ENCODE assay signal across 10 mouse cellular contexts in genomic region chr2:121583468-121584116, GRCm38 (mm10).
DNase-seq lines count a peak whose midpoint lies in the region; ATAC-seq and TF ChIP-seq lines count a peak whose summit lies in the region.
"Had no signal": no experiment of that assay in that cellular context is flagged by ENCODE, and none has a peak within 500 bp of the region (broad histone marks: within the 10 kb centered on the region; RNA-seq: fewer than 3 reads in every experiment).

No protein-coding gene starts in this region.

- DNase-seq in kidney, adult 2 months, result peak; percentile 47
- peak; percentile 70 for DNase-seq in brain, adult 2 months (ENCODE audit: low read depth, low spot score)
- DNase-seq in heart, postnatal 0 days (ENCODE audit: low spot score), result peak; percentile 62
- DNase-seq in midbrain, embryonic 11.5 days (ENCODE audit: low spot score, missing footprints), result no peak
- no peak for DNase-seq in thymus, postnatal 14 days
- no peak for DNase-seq in spleen, postnatal 4 days (ENCODE audit: low spot score in 2 of 2)
- no peak for DNase-seq in right cerebral cortex, postnatal 25 days

- no peaks in the 10 kb centered on the region for H3K27me3 ChIP-seq in kidney, adult 2 months (replicated peaks; ENCODE audit: control insufficient read depth, insufficient read depth, low read length)
- H3K27me3 ChIP-seq in kidney, embryonic 15.5 days, result no peaks in the 10 kb centered on the region
- H3K27me3 ChIP-seq in heart, postnatal 0 days (ENCODE audit: control insufficient read depth, insufficient read depth, low read length), result no peaks in the 10 kb centered on the region
- H3K27me3 ChIP-seq in midbrain, embryonic 11.5 days (ENCODE audit: control insufficient read depth, insufficient read depth, low read length), result no peaks in the 10 kb centered on the region
- H3K27me3 ChIP-seq: limb, embryonic 12.5 days had no signal

- no peak for ATAC-seq in kidney, embryonic 15.5 days (replicated peaks; ENCODE audit: low FRiP score)
- ATAC-seq in heart, postnatal 0 days (ENCODE audit: insufficient read depth, low read depth), result peak; percentile 75
- 0 out of 2 replicates have a peak, but pooled peaks have one; percentile 27 for ATAC-seq in midbrain, embryonic 11.5 days (ENCODE audit: low FRiP score)

- no peak overlapping the region for H3K27ac ChIP-seq in kidney, adult 2 months (ENCODE audit: insufficient read depth, low read depth, low read length)
- H3K27ac ChIP-seq in kidney, embryonic 15.5 days, result no peak overlapping the region
- H3K27ac ChIP-seq in heart, postnatal 0 days (ENCODE audit: low read depth), result peak overlapping the region; percentile 40
- no peak overlapping the region for H3K27ac ChIP-seq in midbrain, embryonic 11.5 days (ENCODE audit: low read depth, low read length)
- H3K27ac ChIP-seq: embryonic facial prominence, embryonic 13.5 days; limb, embryonic 12.5 days had no signal

- no peak for TF ChIP-seq EP300 in heart, postnatal 0 days (IDR thresholded peaks at IDR 0.05; ENCODE audit: low read depth)

- no peaks in the 10 kb centered on the region for H3K9me3 ChIP-seq in kidney, embryonic 15.5 days (replicated peaks)
- H3K9me3 ChIP-seq in heart, postnatal 0 days (replicated peaks; ENCODE audit: control insufficient read depth, low read length), result no peaks in the 10 kb centered on the region
- no peaks in the 10 kb centered on the region for H3K9me3 ChIP-seq in midbrain, embryonic 11.5 days (ENCODE audit: control insufficient read depth, low read length)
- H3K9me3 ChIP-seq: embryonic facial prominence, embryonic 13.5 days; limb, embryonic 12.5 days had no signal

- H3K4me1 ChIP-seq in kidney, adult 2 months (ENCODE audit: control insufficient read depth, insufficient read depth, low read length), result no peaks in the 10 kb centered on the region
- H3K4me1 ChIP-seq in kidney, embryonic 15.5 days, result peaks cover 15% of the 10 kb centered on the region
- H3K4me1 ChIP-seq in heart, postnatal 0 days (ENCODE audit: control insufficient read depth, insufficient read depth), result peaks cover 22% of the 10 kb centered on the region
- H3K4me1 ChIP-seq in midbrain, embryonic 11.5 days (ENCODE audit: control insufficient read depth, insufficient read depth, low read length), result peaks cover 8% of the 10 kb centered on the region

- TF ChIP-seq CTCF in kidney, adult 2 months (conservative IDR thresholded peaks at IDR 0.05; ENCODE audit: insufficient read depth, insufficient read length, low read depth, low read length), result no peak
- TF ChIP-seq CTCF in heart, postnatal 0 days (IDR thresholded peaks at IDR 0.05; ENCODE audit: low read depth), result no peak

- WGBS in kidney, adult 2 months, result 61% methylated on average over 13 of the region's 13 CpGs
- 62% methylated on average over 13 of the region's 13 CpGs for WGBS in kidney, embryonic 15.5 days
- 31% methylated on average over 13 of the region's 13 CpGs for WGBS in heart, postnatal 0 days
- WGBS in midbrain, embryonic 11.5 days, result 66% methylated on average over 13 of the region's 13 CpGs

- H3K4me3 ChIP-seq in kidney, adult 2 months (ENCODE audit: insufficient read depth, low read depth, low read length), result no peak overlapping the region
- H3K4me3 ChIP-seq in kidney, embryonic 15.5 days (replicated peaks), result no peak overlapping the region
- no peak overlapping the region for H3K4me3 ChIP-seq in heart, postnatal 0 days (ENCODE audit: low read depth, low read length)
- H3K4me3 ChIP-seq in midbrain, embryonic 11.5 days (ENCODE audit: low read depth, low read length), result no peak overlapping the region
- H3K4me3 ChIP-seq: embryonic facial prominence, embryonic 13.5 days; limb, embryonic 12.5 days had no signal

- no peaks in the 10 kb centered on the region for H3K36me3 ChIP-seq in kidney, adult 2 months (ENCODE audit: control insufficient read depth, insufficient read depth, low read length)
- no peaks in the 10 kb centered on the region for H3K36me3 ChIP-seq in kidney, embryonic 15.5 days
- no peaks in the 10 kb centered on the region for H3K36me3 ChIP-seq in heart, postnatal 0 days (replicated peaks; ENCODE audit: control insufficient read depth, insufficient read depth, low read length)
- H3K36me3 ChIP-seq in midbrain, embryonic 11.5 days (ENCODE audit: control insufficient read depth, insufficient read depth, low read length), result no peaks in the 10 kb centered on the region
- H3K36me3 ChIP-seq: embryonic facial prominence, embryonic 13.5 days; limb, embryonic 12.5 days had no signal

- no peak for TF ChIP-seq POLR2A in kidney, adult 2 months (IDR thresholded peaks at IDR 0.05; ENCODE audit: low read depth, low read length)

- H3K9ac ChIP-seq in kidney, embryonic 15.5 days, result no peak overlapping the region
- no peak overlapping the region for H3K9ac ChIP-seq in heart, postnatal 0 days (replicated peaks; ENCODE audit: low read depth, low read length)
- no peak overlapping the region for H3K9ac ChIP-seq in midbrain, embryonic 11.5 days (ENCODE audit: low read length)
- H3K9ac ChIP-seq: embryonic facial prominence, embryonic 13.5 days; limb, embryonic 12.5 days had no signal

- no peak overlapping the region for H3K4me2 ChIP-seq in kidney, embryonic 15.5 days
- no peak overlapping the region for H3K4me2 ChIP-seq in heart, postnatal 0 days (ENCODE audit: low read depth, low read length)
- no peak overlapping the region for H3K4me2 ChIP-seq in midbrain, embryonic 11.5 days
- H3K4me2 ChIP-seq: embryonic facial prominence, embryonic 13.5 days; limb, embryonic 12.5 days had no signal

Comparison
In these comparisons a context has a peak if more than half of its experiments do, and no peak if none do; other contexts are left out.
1. DNase-seq: peak in kidney, adult 2 months (single experiment), brain, adult 2 months (single experiment) and heart, postnatal 0 days (single experiment); none in midbrain, embryonic 11.5 days (single experiment), thymus, postnatal 14 days (single experiment), spleen, postnatal 4 days (0 of 2) and right cerebral cortex, postnatal 25 days (single experiment).